Mouse (Mus musculus) kidney, adult 9 months (tissue): ENCODE measurements at regions not wholly inside any gene's neighbourhood (a gene's known extent, or its start where the extent isn't known, plus 50 kb on each side); places are given as distances from the start of the nearest gene placed in this dataset.

Source experiments
- DNase-seq: peaks from one replicate; pipeline ENCODE4 v3.0.0; 2022

DNA sequence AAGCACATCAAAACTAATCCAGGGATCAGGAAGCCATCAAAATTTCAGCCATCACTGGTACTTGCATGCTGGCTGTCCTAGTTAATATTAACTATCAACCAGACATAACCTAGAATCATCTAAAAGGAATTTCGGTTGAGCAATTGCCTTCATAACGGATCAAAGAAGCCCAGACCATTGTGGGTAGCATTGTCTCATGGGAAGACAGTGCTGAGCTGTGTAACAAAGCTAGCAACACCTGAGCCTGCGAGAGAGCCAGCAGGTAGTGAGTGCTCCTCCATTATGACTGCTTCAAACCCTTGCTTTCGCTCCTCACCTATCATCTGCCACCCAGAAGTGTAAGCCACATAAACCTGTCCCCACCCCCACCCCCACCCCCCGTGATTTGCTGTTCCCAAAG is 169.6 kb upstream of the Fat1 start:
- no peak for DNase-seq

DNA sequence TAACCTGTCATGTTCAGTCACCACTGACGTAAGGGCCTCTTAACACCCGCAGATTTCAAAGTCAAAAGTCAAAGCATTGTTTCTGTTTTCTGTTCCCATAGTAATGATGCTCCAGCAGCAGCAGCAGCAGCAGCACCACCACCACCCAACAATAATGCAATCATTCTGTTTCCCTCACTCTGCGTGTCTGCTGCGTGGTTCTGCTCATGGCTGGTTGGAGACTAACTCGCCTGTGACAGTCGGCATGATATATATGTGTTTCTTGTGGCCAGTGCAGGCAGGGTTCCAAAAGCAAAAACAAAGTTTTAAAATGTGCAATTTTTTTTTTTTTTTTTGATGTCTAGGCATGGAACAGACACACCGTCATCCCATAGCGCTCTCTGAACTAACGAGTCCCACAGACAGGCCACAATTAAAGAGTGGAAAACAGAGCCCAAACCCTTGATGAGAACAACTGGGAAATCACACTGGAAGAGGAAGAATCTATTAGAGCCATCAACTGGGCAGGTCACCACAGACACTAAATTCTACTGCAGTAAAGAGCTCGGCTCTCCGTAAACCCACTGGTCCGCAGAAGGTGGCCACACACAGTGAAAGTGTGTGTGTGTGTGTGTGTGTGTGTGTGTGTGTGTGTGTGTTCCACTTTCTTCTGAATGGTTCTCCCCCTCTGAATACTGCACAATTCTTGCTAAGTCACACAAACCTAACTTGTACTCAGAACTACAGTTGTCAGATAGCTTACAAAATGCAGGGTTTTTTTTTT is 169.0 kb upstream of the Fat1 start:
- DNase-seq, result no peak

DNA sequence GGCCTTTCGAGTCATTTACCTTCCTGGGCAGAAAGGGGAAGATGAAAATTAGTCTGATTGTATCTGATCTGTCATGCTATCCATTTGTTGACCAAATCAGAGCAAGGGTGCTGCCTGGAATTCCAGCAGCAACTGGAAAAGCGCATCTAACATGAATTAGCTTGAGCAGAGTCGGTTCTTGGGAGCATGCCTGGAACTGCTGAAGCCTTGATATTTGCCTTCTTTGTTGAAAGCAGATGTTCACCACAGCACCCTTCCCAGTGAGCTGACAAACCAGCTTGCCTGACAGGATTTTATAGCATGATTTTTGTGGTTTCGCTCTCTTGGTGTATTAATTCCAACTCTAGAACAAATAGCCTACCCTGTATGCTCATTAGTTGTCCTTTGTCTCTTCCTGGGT is 168.0 kb upstream of the Fat1 start:
- DNase-seq, result no peak

DNA sequence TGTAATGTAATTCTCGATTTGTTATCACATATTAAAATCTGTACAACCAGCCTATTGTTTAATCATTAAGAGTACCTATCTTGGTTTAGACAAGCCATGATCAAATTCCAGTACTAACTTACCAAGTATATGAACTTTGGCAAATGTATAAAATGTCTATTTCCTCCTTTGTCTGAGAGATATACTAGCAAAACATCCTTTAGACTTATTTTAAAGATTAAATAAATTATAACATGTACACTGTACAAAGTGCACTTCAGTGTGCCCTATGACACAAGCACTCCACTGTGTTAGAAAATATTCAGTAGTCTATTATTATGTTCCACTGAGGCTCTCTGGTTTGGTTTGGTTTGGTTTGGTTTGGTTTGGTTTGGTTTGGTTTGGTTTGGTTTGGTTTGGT is 156.0 kb upstream of the Fat1 start:
- no peak for DNase-seq

DNA sequence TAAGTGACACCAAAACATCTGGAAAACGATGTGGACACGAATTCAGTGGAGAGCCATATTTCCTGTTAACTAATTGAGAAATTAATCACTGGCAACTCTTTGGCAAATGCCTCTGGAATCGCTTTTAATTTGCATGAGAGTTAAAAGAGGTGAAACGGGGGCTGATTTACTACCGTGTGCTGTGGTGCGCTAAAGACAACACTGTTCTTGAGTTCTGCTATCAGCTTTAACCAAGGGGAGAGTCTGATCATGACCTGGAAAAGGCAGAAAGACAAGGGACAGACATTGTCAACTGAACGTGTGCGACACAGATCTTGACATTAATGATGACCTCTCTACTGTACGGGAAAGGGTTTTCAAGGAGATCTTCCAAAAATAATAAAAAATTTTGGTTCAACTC is 152.8 kb upstream of the Fat1 start:
- DNase-seq, result no peak

DNA sequence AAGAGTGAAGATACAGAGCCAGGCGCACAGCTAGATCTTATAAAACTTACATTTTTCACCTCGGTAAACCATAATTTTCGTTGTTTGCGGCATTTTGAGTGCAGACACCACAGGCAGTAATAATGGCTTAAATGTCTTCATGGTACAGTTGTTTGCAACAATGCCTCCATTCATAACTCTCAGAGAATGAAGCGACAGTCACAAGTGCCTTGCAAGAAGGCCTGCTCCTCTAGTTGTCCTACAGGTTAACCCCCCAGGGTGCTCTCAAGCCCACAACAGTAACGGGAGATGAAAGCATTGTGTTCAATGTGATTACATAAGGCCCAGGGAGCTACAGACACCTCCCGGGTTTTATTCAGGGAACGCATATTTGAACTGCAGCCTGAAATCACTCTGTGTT is 150.1 kb upstream of the Fat1 start:
- DNase-seq, result no peak

DNA sequence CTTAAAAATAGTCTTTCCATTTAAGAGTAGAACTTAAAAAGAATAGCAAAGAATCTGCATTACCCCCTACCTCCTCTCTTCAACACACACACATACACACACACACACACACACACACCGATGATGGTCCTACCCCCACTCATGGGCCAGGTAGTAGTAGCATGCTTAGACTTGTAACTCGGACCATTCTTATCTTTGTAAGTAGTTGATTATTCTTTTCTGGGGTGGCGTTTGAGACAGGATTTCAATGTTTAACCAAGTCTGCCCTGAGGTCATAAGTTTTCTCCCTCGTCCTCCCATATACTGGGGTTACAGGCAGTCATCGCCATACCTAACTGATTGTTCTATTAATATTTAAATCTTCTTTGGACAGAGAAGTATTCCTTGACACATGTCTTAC is 148.5 kb upstream of the Fat1 start:
- DNase-seq, result peak; percentile 24

DNA sequence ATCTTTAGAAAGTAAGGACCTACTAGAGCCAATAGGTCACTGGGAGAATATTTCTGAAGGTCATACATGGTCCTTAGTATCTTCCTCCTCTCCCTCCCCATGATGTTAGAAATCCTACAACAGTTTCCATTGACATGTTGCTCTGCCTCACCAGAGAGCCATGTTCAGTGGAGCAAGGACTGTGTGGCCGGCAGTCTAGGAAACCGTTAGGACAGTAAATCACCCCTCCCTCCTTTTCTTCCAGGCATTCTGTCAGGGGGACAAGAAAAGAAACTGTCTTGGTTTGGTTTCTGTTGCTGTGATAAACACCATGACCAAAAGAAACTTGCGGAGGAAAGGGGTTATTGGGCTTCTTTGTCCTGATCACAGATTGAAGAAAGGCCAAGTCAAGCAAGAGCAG is 147.0 kb upstream of the Fat1 start:
- DNase-seq, result no peak

DNA sequence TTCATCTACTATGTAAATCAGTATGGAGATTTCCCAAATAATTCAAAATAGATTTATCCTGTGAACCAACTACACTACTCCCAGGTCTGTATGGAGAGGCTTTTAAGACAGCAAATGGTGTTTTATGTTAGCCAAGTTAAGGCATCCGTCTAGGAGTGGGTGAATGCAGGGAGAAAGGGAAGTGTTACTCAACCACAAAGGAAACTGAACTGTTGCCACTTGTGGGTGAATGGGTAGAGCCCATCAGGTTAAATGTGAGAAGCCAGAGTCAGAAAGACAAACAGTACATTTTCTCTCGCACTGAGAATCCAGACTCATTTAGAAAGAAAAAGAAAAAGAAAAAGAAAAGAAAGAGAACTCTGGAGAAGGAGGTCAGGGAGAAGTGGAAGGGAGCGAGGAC is 135.7 kb upstream of the Fat1 start:
- DNase-seq, result no peak

DNA sequence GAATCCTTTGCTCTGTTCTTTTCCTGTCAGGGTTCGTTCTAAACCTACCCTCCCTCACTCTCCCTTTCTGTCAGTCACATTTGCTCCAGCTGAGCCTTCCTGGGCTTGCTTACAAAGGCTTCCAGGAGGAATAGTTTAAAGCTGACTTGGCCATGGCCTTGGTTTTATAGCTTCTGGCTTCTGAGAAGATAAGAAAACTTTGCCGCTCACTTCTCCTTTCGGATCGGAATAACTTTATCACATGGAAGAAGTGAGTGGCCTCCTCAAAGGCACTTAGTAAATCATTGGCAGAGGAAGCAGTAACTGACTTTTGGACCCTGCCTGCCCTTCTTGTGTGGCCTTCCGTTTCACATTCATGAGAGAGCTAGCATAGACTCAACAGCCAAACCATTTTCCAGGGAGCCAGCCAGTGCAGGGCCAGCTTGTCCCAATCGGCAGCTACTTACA is 134.4 kb upstream of the Fat1 start:
- peak; percentile 93 for DNase-seq

DNA sequence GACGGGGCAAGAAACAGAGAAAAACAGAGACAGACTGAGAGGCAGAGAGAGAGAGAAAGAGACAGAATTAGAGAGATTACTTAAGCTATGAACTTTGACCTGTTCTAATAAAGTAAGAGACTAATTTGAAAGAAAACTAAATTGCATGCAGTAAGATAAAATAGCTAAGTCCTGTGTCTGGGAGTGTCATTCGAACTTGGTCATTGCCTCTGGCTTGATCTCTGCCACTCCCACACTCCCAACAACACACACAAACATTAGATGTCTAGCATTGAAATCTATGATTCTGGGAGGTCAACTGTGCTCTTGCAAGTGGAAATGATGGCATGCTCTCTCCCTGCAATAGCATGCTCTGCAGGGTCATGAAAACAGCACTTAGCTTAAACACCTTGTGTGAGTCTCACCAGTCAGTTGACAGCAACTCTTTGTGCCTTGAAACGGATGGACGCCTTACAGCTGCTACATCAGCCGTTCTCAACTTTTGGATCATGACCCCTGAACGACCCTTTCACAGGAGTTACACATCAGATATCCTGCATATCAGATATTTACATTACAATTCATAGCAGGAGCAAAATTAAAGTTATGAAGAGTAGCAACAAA is 133.5 kb upstream of the Fat1 start:
- DNase-seq, result peak; percentile 52

DNA sequence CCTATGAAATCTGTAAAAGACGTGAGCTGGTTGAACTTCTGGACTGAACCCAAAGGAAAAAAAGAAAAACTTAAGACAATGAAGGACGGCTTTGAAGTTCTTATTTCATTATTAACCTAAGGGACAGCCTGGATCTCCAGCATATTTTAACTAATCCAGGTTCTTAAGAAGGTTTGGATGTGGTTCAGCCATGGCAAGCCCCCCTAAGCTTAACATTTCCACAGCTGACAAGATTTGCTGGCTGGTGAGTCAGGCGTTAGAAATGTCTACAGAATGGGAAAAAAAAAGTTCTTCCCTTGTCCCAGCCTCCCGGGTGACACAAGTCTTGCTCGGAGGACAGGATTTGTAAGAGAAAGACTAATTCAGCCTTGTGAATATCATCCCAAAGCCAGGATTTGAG is 132.9 kb upstream of the Fat1 start:
- DNase-seq, result peak; percentile 19

DNA sequence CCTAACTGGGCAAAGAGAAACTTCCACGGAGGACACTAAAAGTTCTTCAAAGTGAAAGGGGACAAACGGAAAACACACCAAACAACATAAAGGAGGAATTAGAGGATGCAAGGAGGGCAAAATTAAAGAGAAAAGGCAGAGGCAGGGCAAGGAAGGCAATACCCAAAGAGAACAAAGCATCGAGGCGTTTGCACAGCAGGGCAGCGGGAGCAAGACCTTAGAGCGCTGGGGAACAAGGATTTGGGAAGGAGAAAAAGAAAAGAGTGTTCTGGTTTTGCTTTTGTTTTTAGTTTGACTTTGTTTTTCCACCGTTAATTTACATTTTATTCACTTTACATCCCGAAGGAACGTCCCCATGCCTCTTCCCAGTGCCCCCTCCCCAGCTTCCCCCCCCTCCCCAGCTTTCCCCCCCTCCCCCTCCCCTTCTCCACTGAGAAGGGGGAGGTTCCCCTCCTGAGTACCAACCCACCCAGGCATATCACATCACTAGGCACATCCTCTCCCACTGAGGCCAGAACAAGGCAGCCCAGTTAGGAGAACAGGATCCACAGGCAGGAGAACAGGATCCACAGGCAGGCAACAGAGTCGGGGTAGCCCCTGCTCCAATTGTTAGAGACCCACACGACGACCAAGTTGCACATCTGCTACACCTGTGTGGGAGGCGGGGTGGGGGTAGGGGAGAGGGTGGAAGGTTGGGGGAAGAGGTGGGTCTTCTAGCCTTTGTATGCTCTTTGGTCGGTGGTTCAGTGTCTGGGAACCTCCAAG is 130.7 kb upstream of the Fat1 start:
- no peak for DNase-seq

DNA sequence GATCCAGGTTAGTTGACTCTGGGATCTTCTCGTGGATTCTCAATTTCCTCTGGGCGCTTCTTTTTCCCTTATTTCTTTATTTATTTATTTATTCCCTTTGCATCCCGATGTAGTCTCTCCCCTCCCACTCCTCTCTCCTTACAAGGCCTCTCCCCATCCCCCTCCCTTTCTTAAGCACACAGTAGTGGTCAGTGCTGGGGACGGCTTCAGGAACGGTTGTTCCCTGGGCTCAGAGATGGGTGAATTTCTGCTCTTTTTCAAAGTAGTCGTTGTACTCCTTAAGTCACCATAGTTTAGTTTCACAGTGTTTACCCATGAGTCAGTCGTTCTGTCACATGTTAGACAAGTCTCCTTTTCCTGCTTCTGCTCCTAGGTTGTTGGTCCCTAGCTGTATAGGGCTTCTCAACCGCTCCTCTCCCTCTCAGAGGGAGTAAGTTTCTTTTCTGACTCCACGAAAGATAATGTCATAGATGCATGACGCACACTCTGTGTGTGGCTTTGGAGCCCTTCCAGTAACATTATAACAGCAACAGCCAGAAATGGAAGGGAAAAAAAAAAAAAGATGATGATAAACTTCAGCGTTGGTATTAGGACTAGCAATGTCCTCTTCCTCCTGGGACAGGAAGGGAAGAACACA is 129.9 kb upstream of the Fat1 start:
- no peak for DNase-seq

DNA sequence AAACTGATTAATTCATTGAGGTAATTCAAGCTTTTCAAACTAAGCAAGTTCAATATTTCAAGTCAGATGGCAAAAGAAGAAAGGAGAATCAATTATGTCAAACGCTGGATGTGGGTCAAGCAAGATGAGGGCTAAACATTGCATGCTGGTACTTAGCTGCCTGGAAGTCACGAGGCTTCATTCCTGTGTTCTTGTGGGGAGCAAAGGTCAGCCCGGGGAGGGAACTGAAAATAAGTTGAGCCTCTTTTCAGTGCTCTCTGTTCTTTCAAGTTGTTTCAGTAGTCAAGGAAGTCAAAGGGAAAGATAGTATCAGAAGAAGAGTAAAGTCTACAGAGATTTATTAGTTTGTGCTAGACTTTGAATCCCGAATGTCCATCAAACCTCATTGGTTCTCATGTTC is 122.9 kb upstream of the Fat1 start:
- peak; percentile 76 for DNase-seq

DNA sequence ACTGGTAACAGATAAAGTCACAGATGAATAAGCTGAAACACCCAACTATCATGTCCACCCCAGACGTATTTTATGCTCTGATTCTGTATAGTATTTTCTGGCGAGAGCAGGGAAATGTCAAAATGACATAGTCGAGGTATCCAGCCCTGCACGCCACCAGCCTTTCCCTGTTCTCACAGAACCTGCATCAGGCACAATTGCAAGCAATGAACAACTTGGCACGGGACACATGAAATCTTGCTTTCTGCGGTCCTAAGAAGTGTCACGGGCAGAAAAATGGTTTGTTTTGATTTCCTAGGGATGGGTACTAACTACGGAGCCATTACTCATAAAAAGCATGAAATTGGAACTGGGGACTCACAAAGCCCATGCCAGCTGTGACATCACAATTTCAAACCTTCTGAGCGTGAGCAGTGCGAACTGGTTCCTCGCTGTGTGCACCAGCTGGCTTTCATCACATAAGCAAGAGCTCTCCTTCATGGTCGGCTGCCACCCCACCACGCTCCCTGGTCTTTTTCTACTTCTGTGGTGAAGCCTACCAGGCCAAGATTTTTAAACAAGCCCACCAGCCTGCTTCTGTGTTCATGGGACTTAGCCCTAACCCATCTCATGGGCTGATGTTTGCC is 117.6 kb upstream of the Fat1 start:
- no peak for DNase-seq

DNA sequence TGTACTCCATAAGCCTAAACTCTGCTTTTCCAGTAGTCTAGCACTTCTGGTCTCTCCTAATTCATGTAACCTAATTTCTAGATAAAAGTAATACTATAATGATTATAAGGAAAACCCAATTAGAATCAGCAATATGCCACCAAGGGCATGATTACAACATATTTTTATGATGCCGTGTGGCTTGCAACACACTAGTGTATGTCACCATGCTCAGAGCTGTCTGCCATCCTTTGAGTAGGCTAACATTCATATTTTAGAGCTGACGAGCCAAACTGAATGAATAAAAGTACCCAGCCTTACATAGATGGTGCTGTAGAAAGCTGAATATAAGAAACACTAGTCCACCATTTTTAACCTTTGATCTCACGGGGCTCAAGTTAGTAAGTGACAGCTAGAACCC is 116.0 kb upstream of the Fat1 start:
- DNase-seq, result no peak

DNA sequence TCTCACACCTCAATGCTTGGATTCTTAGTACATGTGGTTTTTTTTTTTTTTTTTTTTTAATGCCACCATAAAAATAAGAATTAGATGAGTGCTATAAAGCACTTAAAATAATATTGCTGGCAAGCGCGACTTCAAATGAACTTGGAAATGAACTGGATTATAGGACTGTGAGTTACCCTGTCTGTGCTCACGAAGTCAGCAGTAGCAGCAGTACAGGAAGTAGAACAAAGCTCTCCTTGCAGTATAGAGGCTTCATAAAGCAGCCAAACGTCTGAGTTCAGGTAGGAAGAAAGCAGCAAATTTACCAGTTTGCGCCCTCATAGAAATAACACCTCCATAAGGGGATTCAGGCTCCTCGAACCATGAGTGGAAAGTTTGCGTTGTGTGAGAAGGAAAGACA is 115.6 kb upstream of the Fat1 start:
- DNase-seq, result no peak

DNA sequence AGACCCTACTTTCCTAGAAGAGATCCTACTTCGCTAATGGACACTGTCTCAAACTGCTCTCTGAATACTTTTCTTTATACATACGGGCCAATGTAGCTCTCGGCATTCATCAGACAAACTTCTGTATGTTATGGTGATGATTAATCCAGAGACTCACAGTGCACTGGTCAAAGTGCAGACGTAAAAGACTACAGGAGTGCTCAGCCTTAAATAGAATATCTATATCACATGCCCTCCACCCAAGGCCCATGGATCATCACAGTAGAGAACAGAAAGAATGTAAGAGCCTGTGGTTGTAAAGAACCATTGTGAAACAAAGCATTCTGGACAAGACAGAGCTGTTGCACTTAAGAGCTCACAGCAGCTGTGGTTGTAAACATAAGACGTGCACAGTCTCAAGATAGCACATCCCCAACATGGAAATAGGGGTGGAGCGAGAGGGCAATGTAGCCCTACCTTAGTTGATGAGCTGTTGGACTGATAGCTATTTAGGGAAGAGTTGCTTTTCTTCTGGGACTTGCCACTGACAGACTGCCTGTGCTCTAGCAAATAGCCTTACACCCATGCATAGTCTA is 110.0 kb upstream of the Fat1 start:
- DNase-seq, result no peak

DNA sequence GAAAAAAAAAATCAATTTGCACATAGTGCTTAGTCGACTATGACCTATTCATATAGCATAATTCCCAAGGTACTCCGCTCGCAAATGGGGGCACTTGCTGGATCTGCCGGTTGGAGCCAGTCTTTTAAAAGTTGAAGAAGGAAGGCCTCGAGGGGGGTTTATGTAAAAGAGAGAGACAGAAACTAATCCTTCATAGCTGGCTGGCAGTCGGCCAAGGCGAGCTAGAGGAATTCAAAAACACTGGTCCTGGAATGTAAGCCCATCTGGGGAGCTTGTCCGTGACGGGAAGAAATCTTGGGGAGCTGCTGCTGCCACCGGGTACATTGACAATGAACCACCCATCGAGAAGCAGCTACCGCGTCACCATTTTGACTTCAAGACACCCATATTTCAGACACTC is 108.3 kb upstream of the Fat1 start:
- peak; percentile 53 for DNase-seq

DNA sequence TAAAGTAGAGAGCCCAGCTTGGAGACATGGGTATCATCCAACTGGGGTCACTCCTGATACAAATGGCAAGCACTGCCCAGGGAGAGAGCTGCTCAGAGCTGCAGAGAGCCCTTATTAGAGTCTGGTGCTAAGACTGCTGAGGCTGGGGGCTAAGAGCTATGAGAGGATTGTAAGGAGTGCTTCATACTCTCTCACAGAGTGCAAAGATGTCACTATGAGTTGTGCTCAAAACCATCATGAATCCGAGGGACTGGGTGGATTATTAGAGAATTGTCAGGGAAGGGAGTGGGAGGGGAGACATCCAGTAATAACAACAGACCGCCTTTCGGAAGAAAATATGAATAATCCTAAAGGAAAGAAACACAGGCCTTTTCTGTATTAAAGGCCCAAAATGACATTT is 107.2 kb upstream of the Fat1 start:
- DNase-seq, result no peak

DNA sequence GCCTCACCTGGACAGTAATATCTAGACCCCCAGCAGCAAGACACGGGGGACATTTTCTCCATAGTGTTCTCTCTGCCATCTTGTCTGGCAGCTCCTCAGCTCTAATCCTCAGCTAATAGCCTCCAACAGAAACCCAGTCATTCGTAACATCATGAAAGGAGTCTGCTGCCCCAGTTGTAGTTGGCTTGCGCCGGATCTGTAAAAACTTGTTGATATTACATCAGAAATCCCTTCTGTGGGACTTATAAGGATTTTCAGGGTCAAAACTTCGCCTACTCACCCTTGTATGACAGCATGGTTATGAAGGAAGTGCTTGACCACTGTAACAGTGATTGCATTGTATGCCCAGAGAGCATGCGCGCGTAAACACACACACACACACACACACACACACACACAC is 96.8 kb upstream of the Fat1 start:
- DNase-seq, result no peak
